Mouse (Mus musculus) thymus, adult 2 months (tissue): ENCODE measurements around the gene Abhd17c. TPM values are rescaled to one million over a fixed set of nuclear protein-coding genes. Genes with fewer than 3 reads are reported as not detected.

Source experiments
- DNase-seq: peaks from one replicate; pipeline ENCODE4 v3.0.0; 2021
- H3K27ac ChIP-seq: fragments of 200-500 bp; 2 replicates; pipeline ENCODE4 v1.5.1; 2012; ENCODE audit warnings: low read length, control low read depth; ENCODE audit not compliant: control insufficient read depth, insufficient read depth
- H3K27me3 ChIP-seq: fragments of 200-500 bp; 2 replicates; pipeline ENCODE4 v1.6.1; 2012; ENCODE audit warnings: mild to moderate bottlenecking, low read length, moderate library complexity, mixed read lengths; ENCODE audit not compliant: control insufficient read depth, insufficient read depth
- H3K36me3 ChIP-seq: fragments of 200-500 bp; 2 replicates; pipeline ENCODE4 v1.6.1; 2012; ENCODE audit warnings: mild to moderate bottlenecking, low read length, moderate library complexity; ENCODE audit not compliant: control insufficient read depth, insufficient read depth
- H3K4me1 ChIP-seq: fragments of 200-500 bp; replicated peaks from 2 replicates; pipeline ENCODE4 v1.6.1; 2012; ENCODE audit warnings: low read length; ENCODE audit not compliant: control insufficient read depth, insufficient read depth
- H3K4me3 ChIP-seq: fragments of 200-500 bp; 2 replicates; pipeline ENCODE4 v1.5.1; 2012; ENCODE audit warnings: mild to moderate bottlenecking, low read length, control low read depth, moderate library complexity; ENCODE audit not compliant: control insufficient read depth, insufficient read depth
- CTCF ChIP-seq: fragments of 200-500 bp; IDR thresholded peaks from 2 replicates; pipeline ENCODE4 v1.5.1; 2012; ENCODE audit warnings: mild to moderate bottlenecking, control low read depth, low read length, moderate library complexity, borderline replicate concordance; ENCODE audit not compliant: control insufficient read depth, poor library complexity, insufficient read depth; ENCODE audit errors: extremely low read depth
- POLR2A ChIP-seq: fragments of 200-500 bp; IDR thresholded peaks from 2 replicates; pipeline ENCODE4 v1.6.1; 2012; ENCODE audit warnings: mild to moderate bottlenecking, low read length, control low read depth, moderate library complexity; ENCODE audit not compliant: control insufficient read depth, poor library complexity, insufficient read depth; ENCODE audit errors: extremely low read depth
- WGBS: fragments of 180-500 bp; shearing (Covaris S2); methylation state at CpG from one replicate; pipeline ENCODE4 v1.1.7; 2018; 5-methylcytosine and 5-hydroxymethylcytosine counted together
- polyA plus RNA-seq: library from polyadenylated mRNA; depleted of rRNA; stranded (reverse); fragments of >200 nt; gene quantifications from 2 replicates; pipeline ENCODE4 v1.2.3, GENCODE M21; 2012

Gene Abhd17c
- polyA plus RNA-seq, 1 experiment, result 78.7 TPM

GRCm38 (mm10) chr7:84153821-84154220 lies 2.1 kb upstream of the Abhd17c start:
- no peak for TF ChIP-seq POLR2A
- no peak for TF ChIP-seq CTCF
- no peak overlapping the region for H3K27ac ChIP-seq
- H3K27me3 ChIP-seq, result no peaks in the 10 kb centered on the region
- no peaks in the 10 kb centered on the region for H3K36me3 ChIP-seq
- H3K4me1 ChIP-seq, result peaks cover 14% of the 10 kb centered on the region
- WGBS, result 98% methylated on average over 4 of the region's 4 CpGs
- no peak overlapping the region for H3K4me3 ChIP-seq
- no peak for DNase-seq

GRCm38 (mm10) chr7:84152821-84153220 lies 1.1 kb upstream of the Abhd17c start:
- Histone ChIP-seq H3K4me3 (no peak overlapping the region), H3K27me3 (no peaks in the 10 kb centered on the region), H3K4me1 (peaks cover 17% of the 10 kb centered on the region), H3K27ac (no peak overlapping the region), H3K36me3 (no peaks in the 10 kb centered on the region)
- DNase-seq, result no peak
- WGBS, result 91% methylated on average over 4 of the region's 4 CpGs
- TF ChIP-seq CTCF, result no peak
- TF ChIP-seq POLR2A, result no peak

DNA sequence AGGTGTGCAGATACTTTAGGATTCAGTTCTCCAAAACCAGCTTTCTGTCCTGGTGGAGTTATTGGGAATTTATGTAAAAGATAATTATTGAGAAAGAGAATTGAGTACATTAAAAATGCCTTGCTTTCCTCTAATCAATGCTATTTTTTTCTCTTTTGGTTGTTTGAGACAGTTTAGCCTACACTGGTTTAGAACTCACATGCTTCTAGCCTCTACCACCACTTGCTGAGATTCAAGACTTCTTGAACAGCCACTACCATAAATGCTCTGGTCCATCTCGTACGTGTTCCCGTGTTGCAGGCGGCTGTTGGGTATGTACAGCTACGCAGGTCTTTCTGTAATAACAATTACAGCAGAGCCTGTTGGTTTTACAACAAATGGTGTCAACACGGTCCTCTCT lies 681 bp upstream of the Abhd17c start:
- H3K4me3 ChIP-seq, result no peak overlapping the region
- no peak for DNase-seq
- TF ChIP-seq CTCF, result no peak
- no peaks in the 10 kb centered on the region for H3K27me3 ChIP-seq
- 81% methylated on average over 6 of the region's 6 CpGs for WGBS
- H3K4me1 ChIP-seq, result peaks cover 17% of the 10 kb centered on the region
- no peaks in the 10 kb centered on the region for H3K36me3 ChIP-seq
- no peak overlapping the region for H3K27ac ChIP-seq

DNA sequence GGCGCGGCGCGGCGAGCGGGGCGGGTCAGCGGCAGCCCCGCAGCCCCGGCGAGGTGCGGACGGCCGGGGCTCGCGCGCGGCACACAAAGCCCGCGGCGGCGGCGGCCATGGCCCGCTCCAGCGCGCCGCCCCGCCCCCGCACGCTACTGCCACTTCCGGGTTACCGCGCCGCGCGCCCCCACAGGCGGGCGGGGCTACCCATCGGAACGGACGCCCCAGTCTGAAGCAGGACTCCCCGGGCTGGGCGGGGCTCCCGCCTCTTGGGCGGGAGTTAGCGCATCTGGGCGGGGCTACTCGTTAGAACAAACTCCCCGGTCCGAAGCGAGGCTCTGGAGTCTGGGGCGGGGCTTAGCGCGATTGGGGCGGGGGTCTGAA lies 254 bp upstream of the Abhd17c start:
- peaks cover 19% of the 10 kb centered on the region for H3K4me1 ChIP-seq
- peak; percentile 70 for TF ChIP-seq POLR2A
- TF ChIP-seq CTCF, result peak; percentile 31; the same call in 1 of the 2 replicates
- H3K4me3 ChIP-seq, result peak overlapping the region; percentile 92
- no peaks in the 10 kb centered on the region for H3K27me3 ChIP-seq
- no peak overlapping the region for H3K27ac ChIP-seq
- peak; percentile 93 for DNase-seq
- 4% methylated on average over 52 of the region's 55 CpGs for WGBS
- no peaks in the 10 kb centered on the region for H3K36me3 ChIP-seq

DNA sequence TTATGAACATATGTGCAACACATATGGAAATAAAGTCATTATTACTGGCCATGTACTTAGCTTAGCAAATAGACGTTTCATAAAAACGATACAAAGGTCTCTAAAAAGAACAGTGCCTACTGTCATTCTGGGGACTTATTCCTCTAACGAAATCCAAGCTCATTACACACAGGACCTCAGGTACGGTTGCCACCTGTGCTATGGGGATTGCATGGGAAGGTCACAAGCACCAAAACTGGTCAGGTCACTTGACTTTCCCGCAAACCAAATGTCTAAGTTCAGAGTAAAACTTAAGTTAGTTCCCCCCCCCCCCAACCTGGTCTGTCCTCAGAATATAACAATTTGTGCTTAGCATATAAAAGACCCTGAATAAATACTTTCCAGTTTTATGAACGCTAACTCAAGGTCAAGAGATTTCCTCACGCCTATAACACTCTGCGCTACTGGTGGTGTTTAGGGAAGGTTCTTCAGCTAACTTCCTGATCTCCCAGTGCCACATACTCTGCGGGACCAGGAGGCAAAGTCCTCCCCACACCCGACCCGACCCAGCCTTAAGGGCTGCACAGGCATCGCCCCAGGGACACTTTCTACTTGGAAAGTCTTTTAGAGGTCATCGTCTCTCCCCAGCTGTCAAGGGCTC lies 1.2 kb downstream of the Abhd17c start:
- no peak for TF ChIP-seq POLR2A
- no peak for TF ChIP-seq CTCF
- DNase-seq, result no peak

DNA sequence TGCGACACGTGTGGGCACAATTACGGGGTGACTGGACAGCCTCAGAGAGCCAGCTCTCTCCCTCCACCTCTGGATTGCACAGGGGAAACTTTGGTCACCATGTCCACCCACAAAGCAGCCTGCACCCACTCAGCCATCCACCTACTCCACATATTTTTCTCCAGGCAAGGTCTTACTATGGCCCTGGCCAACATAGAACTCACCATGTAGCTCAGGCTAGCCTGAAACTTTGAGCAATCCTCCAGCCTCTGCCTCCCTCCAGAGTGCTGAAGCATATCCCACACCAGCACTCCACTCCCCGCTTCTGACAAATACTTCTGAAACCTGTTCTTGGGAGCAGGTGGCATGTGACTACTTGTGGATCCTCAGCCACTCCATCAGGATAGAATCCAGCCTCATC lies 1.9 kb downstream of the Abhd17c start:
- Histone ChIP-seq H3K4me3 (peak overlapping the region; percentile 5; the same call in 1 of the 2 replicates), H3K27me3 (no peaks in the 10 kb centered on the region), H3K4me1 (peaks cover 22% of the 10 kb centered on the region), H3K36me3 (no peaks in the 10 kb centered on the region), H3K27ac (no peak overlapping the region)
- no peak for DNase-seq
- TF ChIP-seq CTCF (no peak), POLR2A (no peak)
- 90% methylated on average over 4 of the region's 4 CpGs for WGBS

More for the DNA sequence above, 1.2 kb downstream of the Abhd17c start:
- no peaks in the 10 kb centered on the region for H3K36me3 ChIP-seq
- H3K4me3 ChIP-seq, result peak overlapping the region; percentile 92
- H3K27ac ChIP-seq, result no peak overlapping the region
- WGBS, result 22% methylated on average over 13 of the region's 13 CpGs
- no peaks in the 10 kb centered on the region for H3K27me3 ChIP-seq
- H3K4me1 ChIP-seq, result peaks cover 22% of the 10 kb centered on the region

- no peak for DNase-seq
- WGBS, result 57% methylated on average over 3 of the region's 3 CpGs
Measured at GRCm38 (mm10) chr7:84148896-84149295, 2.8 kb downstream of the Abhd17c start.

More at GRCm38 (mm10) chr7:84148896-84149295, 2.8 kb downstream of the Abhd17c start:
- TF ChIP-seq POLR2A (no peak), CTCF (no peak)
- Histone ChIP-seq H3K4me1 (peaks cover 22% of the 10 kb centered on the region), H3K4me3 (no peak overlapping the region), H3K27ac (no peak overlapping the region), H3K36me3 (no peaks in the 10 kb centered on the region), H3K27me3 (no peaks in the 10 kb centered on the region)
